Mouse (Mus musculus): ENCODE measurements around the gene E430018J23Rik.
"Not testable (repeated sequence)": the region's sequence is repeated elsewhere in the genome, so short reads cannot be mapped to it uniquely, and the experiment has no call there.

The E430018J23Rik gene

GRCm38 (mm10) chr7:127393157-127393943 lies at the start of gene E430018J23Rik:
Gene E430018J23Rik, minus strand, starts transcription at chr7:127393629.
- in situ Hi-C loops (cut with MboI, MseI) = no loop called here

- in situ Hi-C loops (cut with MboI, MseI) = loop anchor here in 1 of 2 experiments (5.0 kb wide), 1 partner anchor 65 kb away; no protein-coding TSS in a partner anchor
These were observed 44.3 kb upstream of the E430018J23Rik start for GRCm38 (mm10) chr7:127437724-127438123.

- in situ Hi-C loops (cut with MboI, MseI) = loop anchor here in 1 of 2 experiments (5.0 kb wide), 1 partner anchor 67 kb away; no protein-coding TSS in a partner anchor
These were observed 41.8 kb upstream of the E430018J23Rik start for GRCm38 (mm10) chr7:127435206-127435605.

- in situ Hi-C loops (cut with MboI, MseI) = no loop called here
These were observed 32.9 kb upstream of the E430018J23Rik start for GRCm38 (mm10) chr7:127426354-127426753.

GRCm38 (mm10) chr7:127425911-127426310 lies 32.5 kb upstream of the E430018J23Rik start:
- in situ Hi-C loops (cut with MboI, MseI) = no loop called here

- in situ Hi-C loops (cut with MboI, MseI) = no loop called here
These were observed 31.9 kb upstream of the E430018J23Rik start for GRCm38 (mm10) chr7:127425291-127425690.

- in situ Hi-C loops (cut with MboI, MseI) = no loop called here
These were observed 28.8 kb upstream of the E430018J23Rik start for GRCm38 (mm10) chr7:127422247-127422646.

GRCm38 (mm10) chr7:127421388-127422191 lies 28.2 kb upstream of the E430018J23Rik start, which contains the start of gene Zfp688:
Gene Zfp688, minus strand, starts transcription at chr7:127422068.
- in situ Hi-C loops (cut with MboI, MseI) = no loop called here

- in situ Hi-C loops (cut with MboI, MseI) = no loop called here
These were observed 18.0 kb upstream of the E430018J23Rik start for GRCm38 (mm10) chr7:127411418-127411817.

- in situ Hi-C loops (cut with MboI, MseI) = not testable (repeated sequence)
These were observed 12.9 kb upstream of the E430018J23Rik start, which contains the start of gene Zfp764 for GRCm38 (mm10) chr7:127406002-127406987. Gene Zfp764, minus strand, starts transcription at chr7:127406822.

- in situ Hi-C loops (cut with MboI, MseI) = loop anchor here in 1 of 2 experiments (5.0 kb wide), 1 partner anchor 37 kb away; no protein-coding TSS in a partner anchor
These were observed 10.7 kb upstream of the E430018J23Rik start for GRCm38 (mm10) chr7:127404101-127404500.

GRCm38 (mm10) chr7:127402980-127403379 lies 9.6 kb upstream of the E430018J23Rik start:
- in situ Hi-C loops (cut with MboI, MseI) = loop anchor here in 1 of 2 experiments (5.0 kb wide), 1 partner anchor 36 kb away; no protein-coding TSS in a partner anchor

- in situ Hi-C loops (cut with MboI, MseI) = loop anchor here in 1 of 2 experiments (5.0 kb wide), 1 partner anchor 33 kb away; no protein-coding TSS in a partner anchor
These were observed 6.9 kb upstream of the E430018J23Rik start for GRCm38 (mm10) chr7:127400355-127400754.

GRCm38 (mm10) chr7:127393944-127394333 lies 510 bp upstream of the E430018J23Rik start:
- in situ Hi-C loops (cut with MboI, MseI) = no loop called here

GRCm38 (mm10) chr7:127392251-127392824 lies 1.1 kb downstream of the E430018J23Rik start:
- in situ Hi-C loops (cut with MboI, MseI) = no loop called here

- in situ Hi-C loops (cut with MboI, MseI) = no loop called here
These were observed 1.9 kb downstream of the E430018J23Rik start for GRCm38 (mm10) chr7:127391538-127391937.

- in situ Hi-C loops (cut with MboI, MseI) = no loop called here
These were observed 3.1 kb downstream of the E430018J23Rik start for GRCm38 (mm10) chr7:127390306-127390705.

GRCm38 (mm10) chr7:127388201-127388600 lies 5.2 kb downstream of the E430018J23Rik start:
- in situ Hi-C loops (cut with MboI, MseI) = not testable (repeated sequence)

GRCm38 (mm10) chr7:127386641-127387392 lies 6.6 kb downstream of the E430018J23Rik start, which contains the start of gene 9130019O22Rik:
Gene 9130019O22Rik, minus strand, starts transcription at chr7:127387166.
- in situ Hi-C loops (cut with MboI, MseI) = no loop called here

Data from T-helper 17 cell (primary cell).